Mouse (Mus musculus): Measurements from ENCODE around the gene Psmc3. TPM values are rescaled to one million over a fixed set of nuclear protein-coding genes. Genes with fewer than 3 reads are reported as not detected.
"Not testable (repeated sequence)": the region's sequence is repeated elsewhere in the genome, so short reads cannot be mapped to it uniquely, and the experiment has no call there.

Gene Psmc3
- total RNA-seq, 2 experiments from 2014 or later, result 65.1 to 226 TPM

DNA sequence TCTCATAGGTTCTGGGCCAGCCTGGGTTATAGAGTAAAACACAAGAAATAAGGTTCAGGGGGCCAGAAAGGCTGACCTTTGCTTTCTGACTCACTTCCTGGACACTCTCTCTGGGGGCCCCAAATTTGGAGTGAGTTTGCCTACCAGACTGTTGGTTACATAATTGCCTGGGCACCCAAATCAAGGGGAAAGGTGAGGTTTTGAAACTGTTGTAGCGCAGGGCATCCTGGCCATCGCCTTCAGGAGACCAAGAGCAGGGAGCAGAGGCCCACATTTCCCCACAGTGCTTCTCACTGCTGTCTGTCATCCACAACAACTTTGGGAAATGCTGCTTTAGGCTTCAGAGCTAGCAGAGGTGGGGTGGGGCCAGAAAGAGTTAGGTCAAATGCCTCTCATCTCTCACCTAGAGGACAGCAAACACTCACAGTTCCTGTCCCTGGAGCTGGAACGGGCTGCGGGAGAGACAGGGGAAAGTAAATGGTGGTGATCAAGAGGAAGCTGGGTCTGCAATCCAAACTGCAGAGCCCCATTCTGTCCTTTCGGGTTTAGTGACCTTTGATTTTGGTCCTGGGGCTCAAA is 56.1 kb downstream of the Psmc3 start:
- no peak for ATAC-seq (ENCODE audit: poor library complexity, severe bottlenecking)

DNA sequence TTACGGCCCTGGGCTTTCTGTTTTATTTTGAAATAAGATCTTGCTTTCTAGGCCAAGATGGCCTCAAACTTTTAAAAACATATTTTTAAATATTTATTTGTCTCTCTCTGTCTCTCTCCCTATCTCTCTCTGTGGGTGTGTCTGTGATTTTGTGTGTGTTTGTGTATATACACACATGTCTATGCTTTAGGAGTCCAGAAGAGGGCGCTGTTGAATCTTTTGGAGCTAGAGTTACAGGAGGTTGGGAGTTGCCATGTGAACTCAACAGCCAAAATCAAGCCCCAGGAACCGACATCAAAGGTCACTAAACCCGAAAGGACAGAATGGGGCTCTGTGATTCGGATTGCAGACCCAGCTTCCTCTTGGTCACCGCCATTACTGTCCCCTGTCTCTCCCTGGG is 56.6 kb downstream of the Psmc3 start:
- no peak for ATAC-seq (ENCODE audit: poor library complexity, severe bottlenecking)

DNA sequence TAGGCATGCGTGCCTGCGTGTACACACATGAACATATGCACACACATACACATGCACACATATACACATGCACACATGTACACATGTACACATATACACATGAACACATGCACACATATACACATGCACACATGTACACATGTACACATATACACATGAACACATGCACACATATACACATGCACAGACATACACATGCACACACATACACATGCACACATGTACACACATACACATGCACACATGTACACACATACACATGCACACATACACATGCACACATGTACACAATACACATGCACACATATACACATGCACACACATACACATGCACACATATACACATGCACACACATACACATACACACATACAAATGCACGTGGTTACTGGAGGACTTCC is 58.0 kb downstream of the Psmc3 start:
- not testable (repeated sequence) for ATAC-seq (ENCODE audit: poor library complexity, severe bottlenecking)

DNA sequence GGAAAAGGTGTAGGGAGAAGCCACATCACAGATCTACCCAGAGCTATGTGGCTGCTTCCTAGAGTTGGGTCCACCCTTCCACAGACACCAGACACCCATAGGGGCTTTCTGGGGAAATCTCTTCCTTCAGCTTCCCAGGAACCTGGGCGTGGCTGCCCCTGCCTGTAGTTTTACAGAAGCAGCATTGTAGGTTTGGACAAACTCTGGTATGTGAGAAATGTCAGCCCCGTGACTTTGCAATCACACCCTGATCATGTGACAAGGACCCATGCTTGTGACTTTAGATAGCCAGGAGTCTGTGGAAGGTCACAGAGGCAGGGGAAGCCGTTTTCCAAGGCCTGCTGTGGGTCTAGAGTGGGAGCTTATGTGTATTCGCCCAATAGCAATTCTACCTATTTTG is 58.7 kb downstream of the Psmc3 start:
- no peak for ATAC-seq (ENCODE audit: poor library complexity, severe bottlenecking)

DNA sequence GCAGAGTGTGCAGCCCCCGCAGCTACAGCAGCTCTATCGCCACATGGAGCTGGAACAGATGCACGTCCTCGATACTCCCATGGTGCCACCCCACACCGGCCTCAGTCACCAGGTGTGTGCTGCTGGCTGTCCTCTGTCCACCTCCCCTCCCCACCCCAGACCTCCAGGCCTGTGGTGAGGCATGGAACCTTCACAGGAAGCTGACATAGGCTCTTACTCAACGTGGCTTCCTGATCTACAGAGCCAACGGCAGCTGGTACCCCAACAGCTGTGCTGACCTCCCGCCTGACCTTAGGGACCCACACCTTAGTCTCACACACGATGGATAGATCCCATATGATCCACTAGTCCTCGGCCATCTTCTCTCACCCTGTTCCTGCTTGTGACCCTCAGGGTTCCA is 59.5 kb downstream of the Psmc3 start:
- peak; percentile 53 for ATAC-seq (ENCODE audit: poor library complexity, severe bottlenecking)

DNA sequence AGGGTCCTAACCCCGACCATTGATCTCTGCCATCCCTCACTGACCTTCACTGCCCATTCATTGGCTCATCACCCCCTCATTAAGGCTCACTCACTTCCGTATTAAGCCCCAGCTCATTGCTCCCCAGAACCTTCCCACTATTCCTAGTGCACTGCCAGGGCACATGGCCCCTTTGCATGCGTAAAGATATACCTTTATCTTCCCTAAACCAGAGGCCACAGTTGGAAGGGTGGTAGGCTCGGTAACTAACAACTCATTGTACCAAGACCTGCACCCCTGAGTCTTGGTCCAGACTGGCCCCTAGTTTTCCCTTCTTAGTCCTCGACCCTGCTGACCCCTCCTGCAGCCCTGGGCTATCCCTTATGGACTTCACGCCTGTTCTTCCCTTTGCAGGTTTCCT is 60.0 kb downstream of the Psmc3 start:
- no peak for ATAC-seq (ENCODE audit: poor library complexity, severe bottlenecking)

DNA sequence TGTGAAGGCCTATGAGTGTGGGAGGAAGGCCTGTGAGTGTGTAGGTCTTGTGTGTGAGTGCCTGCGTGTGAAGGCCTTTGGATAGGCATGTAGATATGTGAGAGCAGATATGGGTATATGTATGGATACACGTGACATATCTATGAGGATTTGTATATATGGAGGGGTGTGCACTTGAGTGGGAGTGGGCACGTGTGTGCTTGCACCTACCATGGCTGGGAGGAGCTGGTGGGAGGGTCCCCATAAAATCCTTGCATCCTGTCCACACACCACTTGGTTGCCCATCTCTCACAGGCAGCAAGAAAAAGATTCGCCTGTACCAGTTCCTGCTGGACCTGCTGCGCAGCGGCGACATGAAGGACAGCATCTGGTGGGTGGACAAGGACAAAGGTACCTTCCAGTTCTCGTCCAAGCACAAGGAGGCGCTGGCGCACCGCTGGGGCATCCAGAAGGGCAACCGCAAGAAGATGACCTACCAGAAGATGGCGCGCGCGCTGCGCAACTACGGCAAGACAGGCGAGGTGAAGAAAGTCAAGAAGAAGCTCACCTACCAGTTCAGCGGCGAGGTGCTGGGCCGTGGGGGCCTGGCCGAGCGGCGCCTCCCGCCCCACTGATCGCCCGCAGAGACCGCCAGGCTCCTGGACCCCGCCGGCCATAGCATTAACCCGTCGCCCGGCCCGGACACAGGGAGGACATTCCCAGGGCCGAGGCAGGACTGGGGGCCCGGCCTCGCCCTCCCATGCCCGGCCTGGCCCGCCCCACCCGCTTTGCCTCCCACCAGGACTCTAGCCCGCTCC is 61.2 kb downstream of the Psmc3 start:
- ATAC-seq (ENCODE audit: poor library complexity, severe bottlenecking), result no peak

DNA sequence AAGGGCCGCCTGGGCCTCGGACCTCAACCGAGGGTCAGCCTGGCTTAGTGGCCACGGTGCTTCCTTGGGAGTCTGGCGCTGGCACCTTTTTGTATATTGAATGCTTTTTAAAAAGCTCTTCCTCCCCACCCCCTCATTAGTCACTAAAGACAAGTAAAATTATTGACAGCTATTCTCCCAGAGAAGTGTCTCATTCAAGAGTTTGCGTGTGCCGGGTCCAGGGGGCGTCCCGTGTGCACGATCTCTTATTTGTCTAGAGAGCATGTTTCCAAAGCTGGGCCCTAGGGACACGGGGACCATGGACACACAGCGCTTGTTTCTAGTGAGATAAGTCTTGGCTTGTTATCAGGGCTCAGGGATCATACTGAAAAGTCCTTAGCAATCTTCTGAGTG is 61.8 kb downstream of the Psmc3 start:
- ATAC-seq (ENCODE audit: poor library complexity, severe bottlenecking), result no peak

Other genes starting within 250 kb of the Psmc3 start
- 130 and 138 TPM in 2 replicates for gene Mtch2, start 206.9 kb upstream of the Psmc3 start, total RNA-seq (2015)
- 129 and 168 TPM in 2 replicates for gene Mtch2, start 206.9 kb upstream of the Psmc3 start, total RNA-seq (2017)
- not detected in 2 replicates for gene C1qtnf4, start 168.1 kb upstream of the Psmc3 start, total RNA-seq (2015)
- not detected in 2 replicates for gene C1qtnf4, start 168.1 kb upstream of the Psmc3 start, total RNA-seq (2017)
- 9.1 and 11.3 TPM in 2 replicates for gene Kbtbd4, start 149.3 kb upstream of the Psmc3 start, total RNA-seq (2015)
- 9.3 and 14.1 TPM in 2 replicates for gene Kbtbd4, start 149.3 kb upstream of the Psmc3 start, total RNA-seq (2017)
- 113 and 119 TPM in 2 replicates for gene Ndufs3, start 149.2 kb upstream of the Psmc3 start, total RNA-seq (2015)
- 61.6 and 70.9 TPM in 2 replicates for gene Ndufs3, start 149.2 kb upstream of the Psmc3 start, total RNA-seq (2017)
- gene Celf1, start 113.6 kb upstream of the Psmc3 start, total RNA-seq (2015), result 33.7 and 34.7 TPM in 2 replicates
- 31.3 and 34.1 TPM in 2 replicates for gene Celf1, start 113.6 kb upstream of the Psmc3 start, total RNA-seq (2017)
- 0.46 and 0.47 TPM in 2 replicates for gene Rapsn, start 18.4 kb upstream of the Psmc3 start, total RNA-seq (2015)
- 0.51 and 1.3 TPM in 2 replicates for gene Rapsn, start 18.4 kb upstream of the Psmc3 start, total RNA-seq (2017)
- gene Slc39a13, start 16.4 kb downstream of the Psmc3 start, total RNA-seq (2015), result 8.4 and 15.6 TPM in 2 replicates
- 6.5 and 10.9 TPM in 2 replicates for gene Slc39a13, start 16.4 kb downstream of the Psmc3 start, total RNA-seq (2017)
- 348 and 384 TPM in 2 replicates for gene Spi1, start 28.4 kb downstream of the Psmc3 start, total RNA-seq (2015)
- 253 and 295 TPM in 2 replicates for gene Spi1, start 28.4 kb downstream of the Psmc3 start, total RNA-seq (2017)
- gene Mybpc3, start 64.1 kb downstream of the Psmc3 start, total RNA-seq (2015), result 0.18 and 0.27 TPM in 2 replicates
- gene Mybpc3, start 64.1 kb downstream of the Psmc3 start, total RNA-seq (2017), result 0.08 and 0.44 TPM in 2 replicates
- gene Madd, start 129.8 kb downstream of the Psmc3 start, total RNA-seq (2015), result 35.4 and 39.7 TPM in 2 replicates
- 63.6 and 78.7 TPM in 2 replicates for gene Madd, start 129.8 kb downstream of the Psmc3 start, total RNA-seq (2017)
- 0.45 and 1.9 TPM in 2 replicates for gene Nr1h3, start 148.8 kb downstream of the Psmc3 start, total RNA-seq (2015)
- gene Nr1h3, start 148.8 kb downstream of the Psmc3 start, total RNA-seq (2017), result 1.5 and 2.2 TPM in 2 replicates
- gene Acp2, start 148.9 kb downstream of the Psmc3 start, total RNA-seq (2015), result 7.1 and 8.4 TPM in 2 replicates
- 8.0 and 9.0 TPM in 2 replicates for gene Acp2, start 148.9 kb downstream of the Psmc3 start, total RNA-seq (2017)
- gene Ddb2, start 183.0 kb downstream of the Psmc3 start, total RNA-seq (2015), result 7.7 and 8.8 TPM in 2 replicates
- 7.3 TPM in 2 replicates for gene Ddb2, start 183.0 kb downstream of the Psmc3 start, total RNA-seq (2017)
- not detected in 2 replicates for gene Pacsin3, start 201.9 kb downstream of the Psmc3 start, total RNA-seq (2015)
- 0.29 TPM in 1 of 2 replicates, not detected in the other for gene Pacsin3, start 201.9 kb downstream of the Psmc3 start, total RNA-seq (2017)
- 24.7 and 27.2 TPM in 2 replicates for gene Arfgap2, start 211.0 kb downstream of the Psmc3 start, total RNA-seq (2015)
- 26.9 and 27.1 TPM in 2 replicates for gene Arfgap2, start 211.0 kb downstream of the Psmc3 start, total RNA-seq (2017)